Mouse (Mus musculus) R1 (cell line): ENCODE data around the gene Prelid3b.
A peak's percentile ranks its signal among the peaks of the same experiment; 100 is the strongest.

Source experiments
- DNase-seq: peaks from one replicate; pipeline ENCODE4 v3.0.0-alpha.2; 2018; ENCODE audit warnings: low read depth, low spot score

Gene Prelid3b

DNA sequence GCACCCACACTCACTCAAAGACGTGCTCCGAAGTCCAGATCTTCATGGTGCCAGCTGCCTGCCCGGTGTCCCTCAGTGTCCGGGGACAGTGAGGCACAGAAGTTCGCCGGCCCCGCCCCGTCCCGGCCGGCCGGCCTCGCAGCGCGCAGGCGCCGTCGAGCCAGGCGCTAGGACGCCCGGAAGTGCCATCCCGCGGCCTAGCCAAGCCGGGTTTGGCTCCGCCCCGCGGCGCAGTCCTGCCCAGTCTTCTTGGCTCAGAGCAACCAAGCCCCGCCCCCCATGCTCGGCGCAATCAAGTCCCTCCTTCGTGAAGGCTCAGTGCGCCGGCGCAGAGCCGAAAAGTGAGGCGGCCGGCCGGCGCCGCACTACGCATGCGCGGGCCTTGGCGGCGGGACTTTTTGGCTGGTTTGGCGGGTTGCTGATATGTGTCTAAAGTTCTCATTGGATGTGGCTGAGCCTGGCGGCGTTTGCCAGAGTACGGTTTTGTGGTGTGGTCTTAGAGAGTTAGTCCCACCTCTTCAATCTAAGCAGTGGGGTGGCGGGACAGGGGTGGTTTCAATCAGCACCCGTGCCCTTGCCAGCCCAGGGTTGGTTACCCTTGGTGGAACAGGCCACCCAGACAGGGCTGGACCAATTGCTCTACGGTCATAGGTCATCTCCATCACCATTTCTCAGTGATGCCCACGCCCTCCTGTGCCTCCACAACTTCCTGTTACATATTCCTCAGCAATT lies at the start of gene Prelid3b:
Gene Prelid3b, minus strand, starts transcription at position 264 of the 732 bp plus-strand sequence.
- peak; percentile 99 for DNase-seq

DNA sequence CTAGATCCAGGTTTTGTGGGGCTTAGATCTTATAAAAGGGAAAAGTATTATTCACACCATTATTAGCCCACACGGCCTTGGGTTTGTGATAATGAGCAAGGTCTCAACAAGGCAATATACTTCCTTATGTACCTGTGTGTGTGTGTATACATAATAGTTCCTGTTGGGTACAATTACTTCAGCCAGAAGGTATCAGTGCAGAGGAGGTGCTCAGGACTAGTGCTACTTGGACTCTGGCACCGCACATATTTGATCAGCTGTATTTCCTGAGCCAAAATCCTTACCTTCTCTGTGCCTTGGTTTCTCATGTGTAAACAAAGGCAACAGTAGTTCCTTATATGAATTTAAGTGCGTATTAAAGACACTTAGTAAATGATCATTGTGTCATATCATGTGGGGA lies 49.3 kb upstream of the Prelid3b start:
- no peak for DNase-seq

- DNase-seq = no peak
These were observed 44.5 kb upstream of the Prelid3b start for GRCm38 (mm10) chr2:174517141-174518079.

DNA sequence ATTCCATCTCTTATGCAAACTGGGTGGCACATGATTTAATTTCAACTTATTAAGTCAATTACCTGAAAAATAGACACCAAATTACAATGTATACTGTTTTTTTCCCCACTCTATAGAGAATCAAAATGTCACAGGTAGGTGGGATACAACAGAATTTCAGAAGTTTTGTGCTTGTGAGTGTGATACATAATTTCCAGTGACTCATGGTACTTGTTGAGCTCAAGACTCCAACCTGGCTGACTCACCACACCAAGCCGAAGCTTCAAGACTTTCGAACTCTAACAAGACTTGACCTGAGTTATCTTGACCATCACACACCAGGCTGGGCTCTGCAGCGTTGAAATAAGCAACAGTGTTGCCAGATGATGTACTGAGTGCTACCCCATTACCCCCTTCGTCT lies 42.0 kb upstream of the Prelid3b start:
- DNase-seq = no peak

GRCm38 (mm10) chr2:174513827-174514226 lies 40.9 kb upstream of the Prelid3b start:
- no peak for DNase-seq

- DNase-seq = no peak
These were observed 36.9 kb upstream of the Prelid3b start for GRCm38 (mm10) chr2:174509825-174510224.

GRCm38 (mm10) chr2:174507998-174508397 lies 35.1 kb upstream of the Prelid3b start:
- no peak for DNase-seq

GRCm38 (mm10) chr2:174502831-174503460 lies 30.1 kb upstream of the Prelid3b start:
- peak; percentile 19 for DNase-seq

GRCm38 (mm10) chr2:174502321-174502720 lies 29.4 kb upstream of the Prelid3b start:
- DNase-seq = peak; percentile 6

- no peak for DNase-seq
These were observed 28.6 kb upstream of the Prelid3b start for GRCm38 (mm10) chr2:174501517-174501916.

GRCm38 (mm10) chr2:174500814-174501503 lies 28.1 kb upstream of the Prelid3b start:
- DNase-seq = no peak

GRCm38 (mm10) chr2:174492858-174493257 lies 20.0 kb upstream of the Prelid3b start:
- no peak for DNase-seq

- no peak for DNase-seq
These were observed 14.1 kb upstream of the Prelid3b start for GRCm38 (mm10) chr2:174487005-174487404.

GRCm38 (mm10) chr2:174478746-174479145 lies 5.9 kb upstream of the Prelid3b start:
- DNase-seq = no peak

- DNase-seq = no peak
These were observed 4.8 kb upstream of the Prelid3b start for GRCm38 (mm10) chr2:174477543-174478319.

GRCm38 (mm10) chr2:174473550-174473927 lies 658 bp upstream of the Prelid3b start:
- DNase-seq = no peak

DNA sequence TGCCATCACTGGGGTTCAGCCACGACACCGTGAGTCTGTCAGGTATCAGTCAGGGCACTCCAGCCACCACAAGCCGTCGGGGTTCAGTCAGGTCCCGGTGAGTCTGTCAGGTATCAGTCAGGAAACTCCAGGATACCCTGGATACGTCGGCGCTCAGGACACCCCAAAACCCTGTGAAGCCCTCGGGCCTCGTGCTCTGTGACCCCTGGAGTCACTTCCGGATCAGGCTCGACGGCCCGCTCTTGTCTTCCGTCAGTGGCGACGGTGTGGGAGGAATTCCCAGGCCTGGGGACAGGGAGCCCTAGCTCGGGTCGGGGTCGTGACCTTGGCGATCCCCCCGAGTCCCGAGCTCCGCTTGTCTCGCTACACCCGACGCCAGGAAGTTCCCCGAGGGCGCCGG lies 474 bp downstream of the Prelid3b start:
- DNase-seq = no peak

GRCm38 (mm10) chr2:174470786-174471405 lies 2.0 kb downstream of the Prelid3b start:
- DNase-seq = no peak

- no peak for DNase-seq
These were observed 2.5 kb downstream of the Prelid3b start for GRCm38 (mm10) chr2:174470333-174470732.

DNA sequence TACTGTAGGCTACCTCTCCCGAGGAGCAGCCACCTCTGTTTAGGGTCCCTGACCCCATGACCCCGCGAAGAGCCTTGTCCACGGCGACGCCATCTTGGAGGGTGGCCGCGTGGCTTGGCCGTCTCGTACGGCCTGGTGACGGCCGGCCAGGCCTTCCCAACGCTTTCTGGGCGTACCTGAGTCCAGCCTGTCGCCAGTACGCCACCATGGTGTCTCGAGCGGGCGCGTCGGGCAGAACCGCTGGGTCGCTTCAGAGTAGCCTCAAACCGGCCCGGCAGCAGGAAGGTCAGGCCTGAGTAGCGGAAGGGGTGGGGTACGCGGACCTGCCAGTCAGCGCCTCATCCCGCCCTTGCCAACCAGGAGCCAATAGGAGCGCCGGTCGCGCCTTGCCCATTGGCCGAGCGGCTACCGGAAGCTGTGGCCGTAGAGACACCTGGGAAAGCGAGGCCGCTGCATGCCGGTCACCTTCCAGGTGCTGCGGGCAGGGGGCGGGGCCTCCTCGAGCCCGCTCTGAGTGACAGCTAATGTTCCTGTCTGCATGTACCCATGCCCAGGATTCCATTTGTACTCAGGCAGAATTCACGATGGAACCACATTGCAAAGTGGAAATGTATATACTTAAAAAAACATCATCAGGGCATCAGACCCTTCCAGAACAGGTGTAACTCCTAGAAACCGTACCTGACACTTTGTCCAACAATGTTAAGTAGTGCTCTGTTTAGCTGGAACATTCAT lies 8.9 kb downstream of the Prelid3b start, which contains the start of gene Atp5e:
Gene Atp5e, minus strand, starts transcription at position 317 of the 735 bp plus-strand sequence.
- peak; percentile 96 for DNase-seq
